Mouse (Mus musculus): ENCODE data around the gene Morn3. TPM values are rescaled to one million over a fixed set of nuclear protein-coding genes. Genes with fewer than 3 reads are reported as not detected.

Morn3 gene
- polyA plus RNA-seq, 2 experiments, result not detected

- H3K9ac ChIP-seq (replicated peaks), result peak overlapping the region; percentile 44
- peak; percentile 86 to 90 (median 89) for DNase-seq (ENCODE audit: low read depth in 3 of 3, low spot score in 3 of 3)
- no peak for TF ChIP-seq EP300 (IDR thresholded peaks at IDR 0.05; ENCODE audit: low read depth)
- TF ChIP-seq CTCF (IDR thresholded peaks at IDR 0.05; ENCODE audit: low read depth), result no peak
- peaks cover 3 to 23% of the 10 kb centered on the region in 2 experiments for H3K4me1 ChIP-seq (replicated peaks; ENCODE audit: control insufficient read depth in 2 of 2, insufficient read depth in 2 of 2, low read length in 1 of 2)
- peak overlapping the region; percentile 54 for H3K4me2 ChIP-seq (ENCODE audit: low read depth)
- 5% methylated on average over 5 of the region's 5 CpGs for WGBS (ENCODE audit: insufficient replicate concordance)
- peak; percentile 85 for ATAC-seq (ENCODE audit: insufficient read depth)
- H3K4me3 ChIP-seq (ENCODE audit: insufficient read depth in 1 of 2, low read depth in 2 of 2, low read length in 2 of 2), result peak overlapping the region; percentile 5 to 21; a peak in 1 of 4 replicates
- H3K27ac ChIP-seq, result no peak overlapping the region
- no peaks in the 10 kb centered on the region for H3K9me3 ChIP-seq (ENCODE audit: control insufficient read depth, low read length)
- no peaks in the 10 kb centered on the region for H3K27me3 ChIP-seq (ENCODE audit: control insufficient read depth, insufficient read depth, low read length)
- no peaks in the 10 kb centered on the region for H3K36me3 ChIP-seq (replicated peaks; ENCODE audit: control insufficient read depth, insufficient read depth, low read depth)
These were observed 52.4 kb downstream of the Morn3 start for GRCm38 (mm10) chr5:122994303-122994846.

GRCm38 (mm10) chr5:122993811-122994210, 53.0 kb downstream of the Morn3 start:
- peak overlapping the region; percentile 54 for H3K4me2 ChIP-seq (ENCODE audit: low read depth)
- DNase-seq (ENCODE audit: low read depth in 3 of 3, low spot score in 3 of 3), result no peak
- no peak for TF ChIP-seq EP300 (IDR thresholded peaks at IDR 0.05; ENCODE audit: low read depth)
- H3K27me3 ChIP-seq (ENCODE audit: control insufficient read depth, insufficient read depth, low read length), result no peaks in the 10 kb centered on the region
- H3K9ac ChIP-seq (replicated peaks), result no peak overlapping the region
- no peak overlapping the region for H3K27ac ChIP-seq
- H3K4me3 ChIP-seq (ENCODE audit: insufficient read depth in 1 of 2, low read depth in 2 of 2, low read length in 2 of 2), result no peak overlapping the region
- WGBS (ENCODE audit: insufficient replicate concordance), result 40% methylated on average over 2 of the region's 2 CpGs
- 0 out of 2 replicates have a peak, but pooled peaks have one; percentile 29 for ATAC-seq (ENCODE audit: insufficient read depth)
- no peaks in the 10 kb centered on the region for H3K36me3 ChIP-seq (replicated peaks; ENCODE audit: control insufficient read depth, insufficient read depth, low read depth)
- no peaks in the 10 kb centered on the region for H3K9me3 ChIP-seq (ENCODE audit: control insufficient read depth, low read length)
- H3K4me1 ChIP-seq (replicated peaks; ENCODE audit: control insufficient read depth in 2 of 2, insufficient read depth in 2 of 2, low read length in 1 of 2), result peaks cover 3 to 23% of the 10 kb centered on the region in 2 experiments

GRCm38 (mm10) chr5:122991350-122992004, 55.3 kb downstream of the Morn3 start:
- ATAC-seq (ENCODE audit: insufficient read depth), result no peak
- no peak for TF ChIP-seq EP300 (IDR thresholded peaks at IDR 0.05; ENCODE audit: low read depth)
- no peak for TF ChIP-seq CTCF (IDR thresholded peaks at IDR 0.05; ENCODE audit: low read depth)
- Histone ChIP-seq H3K4me2 (ENCODE audit: low read depth) (no peak overlapping the region), H3K4me3 (ENCODE audit: insufficient read depth in 1 of 2, low read depth in 2 of 2, low read length in 2 of 2) (no peak overlapping the region), H3K9ac (replicated peaks) (no peak overlapping the region), H3K4me1 (replicated peaks; ENCODE audit: control insufficient read depth in 2 of 2, insufficient read depth in 2 of 2, low read length in 1 of 2) (peaks cover 10 to 26% of the 10 kb centered on the region in 2 experiments), H3K36me3 (replicated peaks; ENCODE audit: control insufficient read depth, insufficient read depth, low read depth) (no peaks in the 10 kb centered on the region), H3K9me3 (ENCODE audit: control insufficient read depth, low read length) (no peaks in the 10 kb centered on the region), H3K27me3 (ENCODE audit: control insufficient read depth, insufficient read depth, low read length) (peaks cover 13% of the 10 kb centered on the region), H3K27ac (no peak overlapping the region)
- 44% methylated on average over 5 of the region's 5 CpGs for WGBS (ENCODE audit: insufficient replicate concordance)
- DNase-seq (ENCODE audit: low read depth in 3 of 3, low spot score in 3 of 3), result no peak

- Histone ChIP-seq H3K27me3 (ENCODE audit: control insufficient read depth, insufficient read depth, low read length) (peaks cover 13% of the 10 kb centered on the region), H3K4me3 (ENCODE audit: insufficient read depth in 1 of 2, low read depth in 2 of 2, low read length in 2 of 2) (peak overlapping the region in 1 of 2 experiments; percentile 60; a peak in 2 of 4 replicates), H3K4me2 (ENCODE audit: low read depth) (peak overlapping the region; percentile 96), H3K9me3 (ENCODE audit: control insufficient read depth, low read length) (no peaks in the 10 kb centered on the region), H3K4me1 (replicated peaks; ENCODE audit: control insufficient read depth in 2 of 2, insufficient read depth in 2 of 2, low read length in 1 of 2) (peaks cover 10 to 26% of the 10 kb centered on the region in 2 experiments), H3K36me3 (replicated peaks; ENCODE audit: control insufficient read depth, insufficient read depth, low read depth) (no peaks in the 10 kb centered on the region), H3K9ac (replicated peaks) (no peak overlapping the region), H3K27ac (no peak overlapping the region)
- DNase-seq (ENCODE audit: low read depth in 3 of 3, low spot score in 3 of 3) (no peak), ATAC-seq (ENCODE audit: insufficient read depth) (no peak)
- TF ChIP-seq EP300 (IDR thresholded peaks at IDR 0.05; ENCODE audit: low read depth), result peak; percentile 41
- no peak for TF ChIP-seq CTCF (IDR thresholded peaks at IDR 0.05; ENCODE audit: low read depth)
- WGBS (ENCODE audit: insufficient replicate concordance), result 19% methylated on average over 16 of the region's 16 CpGs
These were observed 56.2 kb downstream of the Morn3 start for GRCm38 (mm10) chr5:122990411-122991160.
